Mouse (Mus musculus) cerebellum, adult 9-10 months (tissue): ENCODE data around the gene Dab1.

Experiments
- DNase-seq: peaks from one replicate; pipeline ENCODE4 v3.0.0; 2022

Gene Dab1

GRCm38 (mm10) chr4:104281518-104281917, 662.4 kb downstream of the Dab1 start:
- DNase-seq, result no peak

- no peak for DNase-seq
Measured at GRCm38 (mm10) chr4:104283906-104284305, 664.7 kb downstream of the Dab1 start.

GRCm38 (mm10) chr4:104288401-104288800, 669.2 kb downstream of the Dab1 start:
- no peak for DNase-seq

GRCm38 (mm10) chr4:104301764-104302163, 682.6 kb downstream of the Dab1 start:
- DNase-seq, result no peak

GRCm38 (mm10) chr4:104302996-104303652, 684.0 kb downstream of the Dab1 start:
- DNase-seq, result no peak

- no peak for DNase-seq
Measured at GRCm38 (mm10) chr4:104307781-104308180, 688.6 kb downstream of the Dab1 start.

GRCm38 (mm10) chr4:104326221-104326620, 707.1 kb downstream of the Dab1 start:
- DNase-seq, result no peak

GRCm38 (mm10) chr4:104331896-104332295, 712.7 kb downstream of the Dab1 start:
- no peak for DNase-seq

- no peak for DNase-seq
Measured at GRCm38 (mm10) chr4:104332399-104332798, 713.2 kb downstream of the Dab1 start.

GRCm38 (mm10) chr4:104337279-104337678, 718.1 kb downstream of the Dab1 start:
- no peak for DNase-seq

GRCm38 (mm10) chr4:104338382-104338781, 719.2 kb downstream of the Dab1 start:
- no peak for DNase-seq

- DNase-seq, result no peak
Measured at GRCm38 (mm10) chr4:104361345-104361744, 742.2 kb downstream of the Dab1 start.

- DNase-seq, result no peak
Measured at GRCm38 (mm10) chr4:104366491-104366890, 747.3 kb downstream of the Dab1 start.

GRCm38 (mm10) chr4:104366894-104367740, 748.0 kb downstream of the Dab1 start:
- DNase-seq, result peak; percentile 80

GRCm38 (mm10) chr4:104367741-104368411, 748.7 kb downstream of the Dab1 start:
- DNase-seq, result peak; percentile 58

- DNase-seq, result peak; percentile 81
Measured at GRCm38 (mm10) chr4:104368561-104369021, 749.4 kb downstream of the Dab1 start.

- peak; percentile 53 for DNase-seq
Measured at GRCm38 (mm10) chr4:104369091-104369490, 749.9 kb downstream of the Dab1 start.

- DNase-seq, result peak; percentile 33
Measured at GRCm38 (mm10) chr4:104371136-104371535, 752.0 kb downstream of the Dab1 start.

- peak; percentile 5 for DNase-seq
Measured at GRCm38 (mm10) chr4:104374191-104374590, 755.0 kb downstream of the Dab1 start.

GRCm38 (mm10) chr4:104384704-104385103, 765.5 kb downstream of the Dab1 start:
- no peak for DNase-seq

GRCm38 (mm10) chr4:104385272-104385671, 766.1 kb downstream of the Dab1 start:
- no peak for DNase-seq

GRCm38 (mm10) chr4:104395515-104395914, 776.4 kb downstream of the Dab1 start:
- DNase-seq, result no peak

- DNase-seq, result no peak
Measured at GRCm38 (mm10) chr4:104396095-104396494, 776.9 kb downstream of the Dab1 start.
